Mouse (Mus musculus) embryonic facial prominence, embryonic 14.5 days (tissue): Measurements from ENCODE around the gene Uhmk1. TPM values are rescaled to one million over a fixed set of nuclear protein-coding genes. Genes with fewer than 3 reads are reported as not detected.

Experiments used
- ATAC-seq: fragments of 200-750 bp; cut with Nextera tagmentation; 2 replicates; pipeline ENCODE4 v1.8.0; 2017; ENCODE audit warnings: low read depth, moderate number of reproducible peaks, moderate TSS enrichment
- DNase-seq: peaks from one replicate; pipeline ENCODE4 v3.0.0-alpha.2; 2015; ENCODE audit warnings: low spot score
- H3K27ac ChIP-seq: fragments of 300-500 bp; sonication (generic); replicated peaks from 2 replicates; pipeline ENCODE4 v1.5.1; 2014; ENCODE audit warnings: low read depth, mild to moderate bottlenecking, low read length, moderate library complexity
- H3K27me3 ChIP-seq: fragments of 300-500 bp; sonication (generic); replicated peaks from 2 replicates; pipeline ENCODE4 v1.6.1; 2014; ENCODE audit warnings: low read length; ENCODE audit not compliant: control insufficient read depth, insufficient read depth
- H3K36me3 ChIP-seq: fragments of 300-500 bp; sonication (generic); 2 replicates; pipeline ENCODE4 v1.6.1; 2014; ENCODE audit warnings: low read length, mixed read lengths; ENCODE audit not compliant: control insufficient read depth, insufficient read depth
- H3K4me1 ChIP-seq: fragments of 300-500 bp; sonication (generic); 2 replicates; pipeline ENCODE4 v1.6.1; 2014; ENCODE audit warnings: antibody characterized with exemption, low read length; ENCODE audit not compliant: control insufficient read depth, insufficient read depth
- H3K4me2 ChIP-seq: fragments of 300-500 bp; sonication (generic); 2 replicates; pipeline ENCODE4 v1.6.1; 2014; ENCODE audit warnings: low read depth, mild to moderate bottlenecking, low read length, moderate library complexity, mixed read lengths
- H3K4me3 ChIP-seq: fragments of 300-500 bp; sonication (generic); 2 replicates; pipeline ENCODE4 v1.5.1; 2014; ENCODE audit warnings: low read depth, mild to moderate bottlenecking, low read length
- H3K9ac ChIP-seq: fragments of 300-500 bp; sonication (generic); 2 replicates; pipeline ENCODE4 v1.6.1; 2014; ENCODE audit warnings: low read depth, mild to moderate bottlenecking, low read length, moderate library complexity, mixed read lengths
- H3K9me3 ChIP-seq: fragments of 300-500 bp; sonication (generic); 2 replicates; pipeline ENCODE4 v1.6.1; 2016; ENCODE audit warnings: low read length; ENCODE audit not compliant: control insufficient read depth
- WGBS: fragments of 180-500 bp; shearing (Covaris S2); extraction: QIAGEN DNeasy Blood & Tissue Kit; methylation state at CpG from one replicate; pipeline ENCODE4 v1.1.7; 2014; 5-methylcytosine and 5-hydroxymethylcytosine counted together
- polyA plus RNA-seq: library from polyadenylated mRNA; unstranded; fragments of >200 nt; fragmentation: Nextera tagmentation; extraction: Ambion mirVana; gene quantifications from 2 replicates; pipeline ENCODE4 v1.2.1, GENCODE M21; 2014

The Uhmk1 gene
- polyA plus RNA-seq, 1 experiment from 2014 or later, result 11.2 TPM

DNA sequence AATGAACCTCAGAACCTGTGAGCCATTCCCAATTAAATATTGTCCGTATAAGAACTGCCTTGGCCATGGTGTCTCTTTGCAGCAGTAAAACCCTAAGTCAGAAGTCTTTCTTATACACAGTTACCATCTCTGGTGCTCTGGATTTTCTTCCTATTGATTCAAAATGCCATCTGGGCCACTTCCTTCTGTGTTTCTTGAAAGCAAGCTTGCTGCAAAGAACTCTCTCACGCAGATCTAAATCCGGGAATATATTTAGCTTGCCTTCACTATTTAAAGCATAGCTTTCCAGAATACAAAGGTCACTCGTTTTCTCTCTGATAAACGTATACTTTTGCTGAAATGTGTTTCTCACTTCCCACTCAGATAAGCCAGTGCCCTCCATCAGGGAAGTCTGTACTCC, 28.7 kb downstream of the Uhmk1 start:
- Histone ChIP-seq H3K27me3 (no peaks in the 10 kb centered on the region), H3K4me3 (no peak overlapping the region), H3K9me3 (no peaks in the 10 kb centered on the region), H3K9ac (no peak overlapping the region), H3K4me1 (no peaks in the 10 kb centered on the region), H3K4me2 (no peak overlapping the region), H3K36me3 (no peaks in the 10 kb centered on the region; the same call in 1 of the 2 replicates), H3K27ac (no peak overlapping the region)
- no peak for DNase-seq
- WGBS, result 84% methylated on average over 5 of the region's 5 CpGs
- no peak for ATAC-seq

GRCm38 (mm10) chr1:170185137-170185536, 30.1 kb downstream of the Uhmk1 start:
- DNase-seq, result no peak
- H3K4me1 ChIP-seq, result no peaks in the 10 kb centered on the region

GRCm38 (mm10) chr1:170182706-170183105, 32.5 kb downstream of the Uhmk1 start:
- H3K9me3 ChIP-seq, result no peaks in the 10 kb centered on the region
- no peaks in the 10 kb centered on the region for H3K27me3 ChIP-seq
- no peak overlapping the region for H3K4me3 ChIP-seq
- H3K4me1 ChIP-seq, result no peaks in the 10 kb centered on the region
- no peak overlapping the region for H3K9ac ChIP-seq
- ATAC-seq, result no peak
- H3K36me3 ChIP-seq, result no peaks in the 10 kb centered on the region
- no peak overlapping the region for H3K27ac ChIP-seq
- DNase-seq, result peak; percentile 36
- no peak overlapping the region for H3K4me2 ChIP-seq

More at GRCm38 (mm10) chr1:170185137-170185536, 30.1 kb downstream of the Uhmk1 start:
- no peak overlapping the region for H3K9ac ChIP-seq
- H3K27ac ChIP-seq, result no peak overlapping the region
- ATAC-seq, result no peak
- H3K36me3 ChIP-seq, result no peaks in the 10 kb centered on the region
- no peaks in the 10 kb centered on the region for H3K27me3 ChIP-seq
- no peak overlapping the region for H3K4me3 ChIP-seq
- 85% methylated on average over 3 of the region's 3 CpGs for WGBS
- no peak overlapping the region for H3K4me2 ChIP-seq
- no peaks in the 10 kb centered on the region for H3K9me3 ChIP-seq

- Histone ChIP-seq H3K4me3 (no peak overlapping the region), H3K9me3 (no peaks in the 10 kb centered on the region), H3K4me1 (peaks cover 7% of the 10 kb centered on the region), H3K27me3 (no peaks in the 10 kb centered on the region), H3K4me2 (no peak overlapping the region), H3K9ac (no peak overlapping the region), H3K27ac (no peak overlapping the region), H3K36me3 (no peaks in the 10 kb centered on the region)
- DNase-seq (no peak), ATAC-seq (no peak)
- 84% methylated on average over 8 of the region's 8 CpGs for WGBS
Measured at GRCm38 (mm10) chr1:170176661-170177239, 38.4 kb downstream of the Uhmk1 start.

- 55% methylated on average over 6 of the region's 6 CpGs for WGBS
- H3K27me3 ChIP-seq, result no peaks in the 10 kb centered on the region
- H3K4me3 ChIP-seq, result peak overlapping the region; percentile 86; the same call in 1 of the 2 replicates
- no peaks in the 10 kb centered on the region for H3K9me3 ChIP-seq
- H3K36me3 ChIP-seq, result no peaks in the 10 kb centered on the region
- H3K4me2 ChIP-seq, result peak overlapping the region; percentile 86
- DNase-seq (no peak), ATAC-seq (no peak)
- H3K27ac ChIP-seq, result peak overlapping the region; percentile 91; the same call in 1 of the 2 replicates
- peaks cover 7% of the 10 kb centered on the region for H3K4me1 ChIP-seq
- no peak overlapping the region for H3K9ac ChIP-seq
Measured at GRCm38 (mm10) chr1:170175848-170176247, 39.3 kb downstream of the Uhmk1 start.

DNA sequence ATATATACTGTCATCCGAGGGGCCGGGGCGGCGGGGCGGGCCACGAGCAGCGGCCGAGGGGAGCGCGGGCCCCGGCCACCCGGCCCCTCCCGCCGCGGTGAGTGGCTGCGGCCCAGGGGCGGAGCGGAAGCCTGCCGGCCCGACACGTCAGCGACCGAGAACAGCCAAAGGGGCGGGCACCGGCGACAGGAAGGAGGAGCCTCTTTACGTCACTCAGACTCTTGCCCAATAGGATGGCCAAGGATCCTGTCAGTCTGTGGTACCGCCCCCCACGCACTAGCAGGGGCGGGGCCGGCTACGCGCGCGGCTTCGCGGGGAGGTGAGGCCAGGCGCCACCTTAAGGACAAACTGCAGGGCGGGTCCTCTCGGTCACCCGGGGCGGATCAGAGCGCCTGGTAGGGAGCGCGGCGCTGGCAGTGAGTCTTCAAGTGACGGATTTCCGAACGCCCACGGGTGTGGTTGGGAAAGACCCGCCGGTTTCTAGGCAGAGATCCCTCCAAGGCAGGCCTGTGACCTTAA, 40.3 kb downstream of the Uhmk1 start, which contains the start of gene Uap1:
TSS of gene Uap1 (minus strand) at position 144 of the 519 bp plus-strand sequence.
- Histone ChIP-seq H3K27ac (peak within 1 kb of the TSS; percentile 91), H3K4me2 (peak within 1 kb of the TSS; percentile 86), H3K9ac (peak within 1 kb of the TSS; percentile 79), H3K9me3 (no peaks in the 10 kb centered on the region), H3K4me3 (peak within 1 kb of the TSS; percentile 86), H3K27me3 (no peaks in the 10 kb centered on the region), H3K36me3 (no peaks in the 10 kb centered on the region), H3K4me1 (peaks cover 7% of the 10 kb centered on the region)
- WGBS, result 0% methylated on average over 6 of the region's 52 CpGs
- DNase-seq, result peak; percentile 99
- ATAC-seq, result peak; percentile 97

DNA sequence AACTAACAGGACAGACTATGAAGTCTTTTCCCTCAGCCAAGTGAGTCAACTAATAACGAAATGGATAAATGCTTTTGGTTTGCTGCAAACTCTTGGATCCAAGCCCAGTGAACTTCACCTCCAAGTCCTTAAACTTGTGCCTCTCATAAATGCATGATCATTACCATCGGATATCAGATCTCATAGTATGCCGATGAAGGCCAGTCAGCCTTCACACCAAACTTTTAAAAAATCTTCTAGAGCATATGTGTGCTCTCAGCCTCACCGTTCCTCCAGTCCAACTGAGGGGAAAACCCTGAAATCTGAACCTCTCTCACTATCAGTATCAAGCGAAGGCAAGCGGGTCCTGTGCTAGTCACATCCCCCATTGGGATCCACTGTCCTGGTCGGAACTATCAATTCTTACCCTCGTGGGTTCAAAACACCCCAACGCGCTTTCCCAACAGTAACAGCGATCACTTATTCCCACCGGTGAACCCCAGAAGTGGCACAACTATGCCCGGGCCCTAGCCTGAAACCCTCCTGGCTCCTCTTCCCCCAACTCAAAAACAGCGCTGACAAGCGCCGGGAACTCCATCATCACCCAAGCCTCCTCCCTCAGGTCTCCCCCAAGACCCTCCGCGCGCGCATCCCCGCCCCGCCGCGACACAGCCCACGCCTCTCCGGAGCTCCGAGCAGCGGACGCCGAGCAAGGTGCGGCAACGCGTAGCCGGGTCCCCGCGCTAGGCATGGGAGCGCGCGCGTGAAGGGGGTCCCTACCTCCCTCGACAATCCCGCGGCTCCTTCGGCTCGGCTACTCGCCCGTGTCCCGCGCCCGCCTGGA, 41.0 kb downstream of the Uhmk1 start:
- Histone ChIP-seq H3K9me3 (no peaks in the 10 kb centered on the region), H3K4me2 (peak overlapping the region; percentile 86), H3K27me3 (no peaks in the 10 kb centered on the region), H3K4me3 (peak overlapping the region; percentile 86), H3K36me3 (no peaks in the 10 kb centered on the region), H3K4me1 (peaks cover 7% of the 10 kb centered on the region), H3K9ac (peak overlapping the region; percentile 79), H3K27ac (peak overlapping the region; percentile 91)
- DNase-seq (peak; percentile 55), ATAC-seq (peak; percentile 81)
- under 1% methylated on average over 47 of the region's 50 CpGs for WGBS

DNA sequence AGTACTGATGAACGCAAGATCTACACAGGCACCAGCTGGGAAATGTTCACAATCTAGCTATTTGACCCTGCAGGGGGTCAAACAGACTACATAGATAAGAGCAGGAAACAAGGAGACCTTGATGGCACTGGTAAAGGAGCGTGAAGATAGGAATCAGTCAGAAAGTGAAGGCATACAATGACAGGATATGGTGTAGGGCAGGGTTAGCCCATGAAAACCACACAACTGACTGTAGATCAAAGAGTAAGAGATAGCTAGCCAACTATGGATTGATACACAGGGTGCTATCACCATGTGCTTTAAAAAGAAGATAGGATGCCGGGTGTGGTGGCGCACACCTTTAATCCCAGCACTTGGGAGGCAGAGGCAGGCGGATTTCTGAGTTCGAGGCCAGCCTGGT, 47.4 kb downstream of the Uhmk1 start:
- H3K9me3 ChIP-seq, result no peaks in the 10 kb centered on the region
- ATAC-seq, result no peak
- DNase-seq, result no peak
- no peak overlapping the region for H3K4me3 ChIP-seq
- no peak overlapping the region for H3K27ac ChIP-seq
- no peak overlapping the region for H3K4me2 ChIP-seq
- peaks cover under 1% of the 10 kb centered on the region; the same call in 1 of the 2 replicates for H3K4me1 ChIP-seq
- 88% methylated on average over 6 of the region's 6 CpGs for WGBS
- H3K27me3 ChIP-seq, result no peaks in the 10 kb centered on the region
- H3K9ac ChIP-seq, result no peak overlapping the region
- H3K36me3 ChIP-seq, result peaks cover 23% of the 10 kb centered on the region
